Mouse (Mus musculus): Measurements from ENCODE around the gene Arhgap24. TPM values are rescaled to one million over a fixed set of nuclear protein-coding genes. Genes with fewer than 3 reads are reported as not detected.

Gene Arhgap24
- polyA plus RNA-seq, 1 experiment from 2014 or later: 3.6 TPM

GRCm38 (mm10) chr5:102509381-102509780 is 28.2 kb downstream of the Arhgap24 start:
- Histone ChIP-seq H3K9ac (ENCODE audit: low read depth, low read length) (no peak overlapping the region), H3K27me3 (ENCODE audit: control insufficient read depth, insufficient read depth, low read depth, low read length) (no peaks in the 10 kb centered on the region), H3K4me3 (ENCODE audit: low read depth, low read length) (no peak overlapping the region), H3K9me3 (replicated peaks; ENCODE audit: control insufficient read depth, low read length) (no peaks in the 10 kb centered on the region), H3K4me2 (ENCODE audit: low read depth, low read length) (no peak overlapping the region), H3K36me3 (ENCODE audit: control insufficient read depth, insufficient read depth) (no peaks in the 10 kb centered on the region), H3K27ac (ENCODE audit: low read length) (no peak overlapping the region), H3K4me1 (ENCODE audit: control insufficient read depth, low read depth, low read length) (no peaks in the 10 kb centered on the region)
- ATAC-seq (ENCODE audit: low read depth): no peak
- 45% methylated on average over 2 of the region's 2 CpGs for WGBS (ENCODE audit: insufficient replicate concordance)

GRCm38 (mm10) chr5:102511651-102512050 is 30.5 kb downstream of the Arhgap24 start:
- WGBS (ENCODE audit: insufficient replicate concordance): 58% methylated on average over 4 of the region's 4 CpGs
- H3K36me3 ChIP-seq (ENCODE audit: control insufficient read depth, insufficient read depth): no peaks in the 10 kb centered on the region
- no peak for ATAC-seq (ENCODE audit: low read depth)

GRCm38 (mm10) chr5:102515496-102515895 is 34.3 kb downstream of the Arhgap24 start:
- Histone ChIP-seq H3K27me3 (ENCODE audit: control insufficient read depth, insufficient read depth, low read depth, low read length) (no peaks in the 10 kb centered on the region), H3K4me3 (ENCODE audit: low read depth, low read length) (no peak overlapping the region), H3K4me2 (ENCODE audit: low read depth, low read length) (no peak overlapping the region), H3K4me1 (ENCODE audit: control insufficient read depth, low read depth, low read length) (no peaks in the 10 kb centered on the region), H3K27ac (ENCODE audit: low read length) (no peak overlapping the region), H3K36me3 (ENCODE audit: control insufficient read depth, insufficient read depth) (no peaks in the 10 kb centered on the region), H3K9ac (ENCODE audit: low read depth, low read length) (no peak overlapping the region), H3K9me3 (replicated peaks; ENCODE audit: control insufficient read depth, low read length) (no peaks in the 10 kb centered on the region)
- 70% methylated on average over 7 of the region's 7 CpGs for WGBS (ENCODE audit: insufficient replicate concordance)
- no peak for ATAC-seq (ENCODE audit: low read depth)

More at GRCm38 (mm10) chr5:102511651-102512050, 30.5 kb downstream of the Arhgap24 start:
- H3K4me1 ChIP-seq (ENCODE audit: control insufficient read depth, low read depth, low read length): no peaks in the 10 kb centered on the region
- H3K4me3 ChIP-seq (ENCODE audit: low read depth, low read length): no peak overlapping the region
- H3K4me2 ChIP-seq (ENCODE audit: low read depth, low read length): no peak overlapping the region
- H3K27me3 ChIP-seq (ENCODE audit: control insufficient read depth, insufficient read depth, low read depth, low read length): no peaks in the 10 kb centered on the region
- no peak overlapping the region for H3K27ac ChIP-seq (ENCODE audit: low read length)
- H3K9me3 ChIP-seq (replicated peaks; ENCODE audit: control insufficient read depth, low read length): no peaks in the 10 kb centered on the region
- no peak overlapping the region for H3K9ac ChIP-seq (ENCODE audit: low read depth, low read length)

GRCm38 (mm10) chr5:102520506-102520905 is 39.3 kb downstream of the Arhgap24 start:
- no peak for ATAC-seq (ENCODE audit: low read depth)
- Histone ChIP-seq H3K27ac (ENCODE audit: low read length) (no peak overlapping the region), H3K9me3 (replicated peaks; ENCODE audit: control insufficient read depth, low read length) (no peaks in the 10 kb centered on the region), H3K27me3 (ENCODE audit: control insufficient read depth, insufficient read depth, low read depth, low read length) (no peaks in the 10 kb centered on the region), H3K36me3 (ENCODE audit: control insufficient read depth, insufficient read depth) (no peaks in the 10 kb centered on the region), H3K4me1 (ENCODE audit: control insufficient read depth, low read depth, low read length) (no peaks in the 10 kb centered on the region), H3K9ac (ENCODE audit: low read depth, low read length) (no peak overlapping the region), H3K4me3 (ENCODE audit: low read depth, low read length) (no peak overlapping the region), H3K4me2 (ENCODE audit: low read depth, low read length) (no peak overlapping the region)
- 55% methylated on average over 1 of the region's 1 CpGs for WGBS (ENCODE audit: insufficient replicate concordance)

GRCm38 (mm10) chr5:102535311-102535710 is 54.1 kb downstream of the Arhgap24 start:
- H3K9me3 ChIP-seq (replicated peaks; ENCODE audit: control insufficient read depth, low read length): no peaks in the 10 kb centered on the region
- no peak overlapping the region for H3K4me2 ChIP-seq (ENCODE audit: low read depth, low read length)
- H3K4me3 ChIP-seq (ENCODE audit: low read depth, low read length): no peak overlapping the region
- no peak for ATAC-seq (ENCODE audit: low read depth)
- no peak overlapping the region for H3K9ac ChIP-seq (ENCODE audit: low read depth, low read length)
- no peaks in the 10 kb centered on the region for H3K36me3 ChIP-seq (ENCODE audit: control insufficient read depth, insufficient read depth)
- WGBS (ENCODE audit: insufficient replicate concordance): 71% methylated on average over 9 of the region's 9 CpGs
- H3K4me1 ChIP-seq (ENCODE audit: control insufficient read depth, low read depth, low read length): no peaks in the 10 kb centered on the region
- no peaks in the 10 kb centered on the region for H3K27me3 ChIP-seq (ENCODE audit: control insufficient read depth, insufficient read depth, low read depth, low read length)
- no peak overlapping the region for H3K27ac ChIP-seq (ENCODE audit: low read length)

- no peak overlapping the region for H3K4me2 ChIP-seq (ENCODE audit: low read depth, low read length)
- H3K9ac ChIP-seq (ENCODE audit: low read depth, low read length): no peak overlapping the region
- no peaks in the 10 kb centered on the region for H3K9me3 ChIP-seq (replicated peaks; ENCODE audit: control insufficient read depth, low read length)
- H3K4me3 ChIP-seq (ENCODE audit: low read depth, low read length): no peak overlapping the region
- 0 out of 2 replicates have a peak, but pooled peaks have one; percentile 9 for ATAC-seq (ENCODE audit: low read depth)
- no peaks in the 10 kb centered on the region for H3K36me3 ChIP-seq (ENCODE audit: control insufficient read depth, insufficient read depth)
- no peaks in the 10 kb centered on the region for H3K27me3 ChIP-seq (ENCODE audit: control insufficient read depth, insufficient read depth, low read depth, low read length)
- WGBS (ENCODE audit: insufficient replicate concordance): 42% methylated on average over 3 of the region's 3 CpGs
- H3K4me1 ChIP-seq (ENCODE audit: control insufficient read depth, low read depth, low read length): no peaks in the 10 kb centered on the region
- H3K27ac ChIP-seq (ENCODE audit: low read length): no peak overlapping the region
These were observed 56.6 kb downstream of the Arhgap24 start for GRCm38 (mm10) chr5:102537819-102538218.

- H3K4me1 ChIP-seq (ENCODE audit: control insufficient read depth, low read depth, low read length): no peaks in the 10 kb centered on the region
These were observed 65.1 kb downstream of the Arhgap24 start for GRCm38 (mm10) chr5:102546296-102546695.

GRCm38 (mm10) chr5:102547786-102548185 is 66.6 kb downstream of the Arhgap24 start:
- H3K27me3 ChIP-seq (ENCODE audit: control insufficient read depth, insufficient read depth, low read depth, low read length): no peaks in the 10 kb centered on the region
- H3K4me3 ChIP-seq (ENCODE audit: low read depth, low read length): no peak overlapping the region
- no peak overlapping the region for H3K27ac ChIP-seq (ENCODE audit: low read length)
- no peak overlapping the region for H3K4me2 ChIP-seq (ENCODE audit: low read depth, low read length)
- no peak overlapping the region for H3K9ac ChIP-seq (ENCODE audit: low read depth, low read length)
- ATAC-seq (ENCODE audit: low read depth): no peak
- H3K9me3 ChIP-seq (replicated peaks; ENCODE audit: control insufficient read depth, low read length): no peaks in the 10 kb centered on the region
- H3K4me1 ChIP-seq (ENCODE audit: control insufficient read depth, low read depth, low read length): no peaks in the 10 kb centered on the region
- no peaks in the 10 kb centered on the region for H3K36me3 ChIP-seq (ENCODE audit: control insufficient read depth, insufficient read depth)

More at GRCm38 (mm10) chr5:102546296-102546695, 65.1 kb downstream of the Arhgap24 start:
- WGBS (ENCODE audit: insufficient replicate concordance): 67% methylated on average over 4 of the region's 4 CpGs
- Histone ChIP-seq H3K27ac (ENCODE audit: low read length) (no peak overlapping the region), H3K27me3 (ENCODE audit: control insufficient read depth, insufficient read depth, low read depth, low read length) (no peaks in the 10 kb centered on the region), H3K36me3 (ENCODE audit: control insufficient read depth, insufficient read depth) (no peaks in the 10 kb centered on the region), H3K4me2 (ENCODE audit: low read depth, low read length) (no peak overlapping the region), H3K9ac (ENCODE audit: low read depth, low read length) (no peak overlapping the region), H3K9me3 (replicated peaks; ENCODE audit: control insufficient read depth, low read length) (no peaks in the 10 kb centered on the region), H3K4me3 (ENCODE audit: low read depth, low read length) (no peak overlapping the region)
- ATAC-seq (ENCODE audit: low read depth): no peak

GRCm38 (mm10) chr5:102548382-102548781 is 67.2 kb downstream of the Arhgap24 start:
- 40% methylated on average over 2 of the region's 2 CpGs for WGBS (ENCODE audit: insufficient replicate concordance)
- no peak overlapping the region for H3K4me3 ChIP-seq (ENCODE audit: low read depth, low read length)
- no peaks in the 10 kb centered on the region for H3K36me3 ChIP-seq (ENCODE audit: control insufficient read depth, insufficient read depth)
- no peak for ATAC-seq (ENCODE audit: low read depth)
- no peak overlapping the region for H3K4me2 ChIP-seq (ENCODE audit: low read depth, low read length)
- H3K27ac ChIP-seq (ENCODE audit: low read length): no peak overlapping the region
- H3K9ac ChIP-seq (ENCODE audit: low read depth, low read length): no peak overlapping the region
- H3K4me1 ChIP-seq (ENCODE audit: control insufficient read depth, low read depth, low read length): no peaks in the 10 kb centered on the region
- no peaks in the 10 kb centered on the region for H3K9me3 ChIP-seq (replicated peaks; ENCODE audit: control insufficient read depth, low read length)
- no peaks in the 10 kb centered on the region for H3K27me3 ChIP-seq (ENCODE audit: control insufficient read depth, insufficient read depth, low read depth, low read length)
